Mouse (Mus musculus): ENCODE measurements around the gene Ung.

DNA sequence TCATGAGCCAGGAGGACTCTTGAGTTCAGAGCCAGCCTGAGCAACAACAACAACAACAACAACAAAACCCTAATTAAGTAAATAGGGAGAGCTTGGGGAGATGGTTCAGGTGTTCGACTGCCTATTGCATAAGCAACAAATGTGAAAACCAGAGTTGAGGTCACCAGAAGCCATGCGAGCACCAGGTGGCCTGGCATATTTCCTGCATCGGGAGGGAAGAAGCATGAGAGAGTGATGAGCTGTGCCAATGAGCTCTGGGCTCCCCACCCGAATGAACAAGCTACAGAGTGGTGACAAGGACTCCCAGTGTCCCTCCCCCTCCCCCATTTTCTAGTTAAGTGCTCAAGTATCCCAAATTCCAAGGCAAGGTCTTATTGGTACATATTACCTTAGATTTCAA is 28.3 kb upstream of the Ung start:
- TF ChIP-seq CTCF (IDR thresholded peaks at IDR 0.05; ENCODE audit: control insufficient read depth, insufficient read depth, low read length) (no peak), POLR2A (IDR thresholded peaks at IDR 0.05; ENCODE audit: borderline replicate concordance, control insufficient read depth, low read depth, low read length) (no peak)

Data from bone marrow, adult 2 months (tissue).